Mouse (Mus musculus): ENCODE data around the gene Gabbr2. TPM values are rescaled to one million over a fixed set of nuclear protein-coding genes. Genes with fewer than 3 reads are reported as not detected.

Gene Gabbr2
- polyA plus RNA-seq, 1 experiment = 3.2 TPM

- TF ChIP-seq CTCF (IDR thresholded peaks at IDR 0.05; ENCODE audit: control insufficient read depth, insufficient read depth, insufficient replicate concordance, low read depth, low read length) (no peak), POLR2A (IDR thresholded peaks at IDR 0.05; ENCODE audit: control insufficient read depth, low read depth, low read length) (no peak)
- H3K4me3 ChIP-seq (ENCODE audit: control insufficient read depth, low read depth, low read length) = no peak overlapping the region
- H3K27me3 ChIP-seq (ENCODE audit: control insufficient read depth, insufficient read depth, low read length) = no peaks in the 10 kb centered on the region
- no peaks in the 10 kb centered on the region for H3K36me3 ChIP-seq (ENCODE audit: control insufficient read depth, insufficient read depth, low read length)
- H3K4me1 ChIP-seq (ENCODE audit: control insufficient read depth, insufficient read depth, low read length) = no peaks in the 10 kb centered on the region
- no peak overlapping the region for H3K27ac ChIP-seq (ENCODE audit: control insufficient read depth, insufficient read depth, low read depth, low read length)
Measured at GRCm38 (mm10) chr4:46866070-46866469, 125.6 kb downstream of the Gabbr2 start.

GRCm38 (mm10) chr4:46863721-46864120, 128.0 kb downstream of the Gabbr2 start:
- no peak overlapping the region for H3K27ac ChIP-seq (ENCODE audit: control insufficient read depth, insufficient read depth, low read depth, low read length)
- H3K4me1 ChIP-seq (ENCODE audit: control insufficient read depth, insufficient read depth, low read length) = no peaks in the 10 kb centered on the region
- no peaks in the 10 kb centered on the region for H3K27me3 ChIP-seq (ENCODE audit: control insufficient read depth, insufficient read depth, low read length)
- no peaks in the 10 kb centered on the region for H3K36me3 ChIP-seq (ENCODE audit: control insufficient read depth, insufficient read depth, low read length)
- no peak for TF ChIP-seq CTCF (IDR thresholded peaks at IDR 0.05; ENCODE audit: control insufficient read depth, insufficient read depth, insufficient replicate concordance, low read depth, low read length)
- TF ChIP-seq POLR2A (IDR thresholded peaks at IDR 0.05; ENCODE audit: control insufficient read depth, low read depth, low read length) = no peak
- H3K4me3 ChIP-seq (ENCODE audit: control insufficient read depth, low read depth, low read length) = no peak overlapping the region

- Histone ChIP-seq H3K27me3 (ENCODE audit: control insufficient read depth, insufficient read depth, low read length) (no peaks in the 10 kb centered on the region), H3K4me3 (ENCODE audit: control insufficient read depth, low read depth, low read length) (no peak overlapping the region), H3K27ac (ENCODE audit: control insufficient read depth, insufficient read depth, low read depth, low read length) (no peak overlapping the region), H3K36me3 (ENCODE audit: control insufficient read depth, insufficient read depth, low read length) (no peaks in the 10 kb centered on the region), H3K4me1 (ENCODE audit: control insufficient read depth, insufficient read depth, low read length) (no peaks in the 10 kb centered on the region)
- TF ChIP-seq CTCF (IDR thresholded peaks at IDR 0.05; ENCODE audit: control insufficient read depth, insufficient read depth, insufficient replicate concordance, low read depth, low read length) (no peak), POLR2A (IDR thresholded peaks at IDR 0.05; ENCODE audit: control insufficient read depth, low read depth, low read length) (no peak)
Measured at GRCm38 (mm10) chr4:46862677-46863076, 129.0 kb downstream of the Gabbr2 start.

GRCm38 (mm10) chr4:46860586-46860985, 131.1 kb downstream of the Gabbr2 start:
- Histone ChIP-seq H3K36me3 (ENCODE audit: control insufficient read depth, insufficient read depth, low read length) (no peaks in the 10 kb centered on the region), H3K27ac (ENCODE audit: control insufficient read depth, insufficient read depth, low read depth, low read length) (no peak overlapping the region), H3K4me1 (ENCODE audit: control insufficient read depth, insufficient read depth, low read length) (no peaks in the 10 kb centered on the region), H3K4me3 (ENCODE audit: control insufficient read depth, low read depth, low read length) (no peak overlapping the region), H3K27me3 (ENCODE audit: control insufficient read depth, insufficient read depth, low read length) (no peaks in the 10 kb centered on the region)
- no peak for TF ChIP-seq CTCF (IDR thresholded peaks at IDR 0.05; ENCODE audit: control insufficient read depth, insufficient read depth, insufficient replicate concordance, low read depth, low read length)
- TF ChIP-seq POLR2A (IDR thresholded peaks at IDR 0.05; ENCODE audit: control insufficient read depth, low read depth, low read length) = no peak

GRCm38 (mm10) chr4:46858899-46859298, 132.8 kb downstream of the Gabbr2 start:
- H3K27me3 ChIP-seq (ENCODE audit: control insufficient read depth, insufficient read depth, low read length) = no peaks in the 10 kb centered on the region
- H3K4me1 ChIP-seq (ENCODE audit: control insufficient read depth, insufficient read depth, low read length) = no peaks in the 10 kb centered on the region; the same call in 1 of the 2 replicates
- TF ChIP-seq POLR2A (IDR thresholded peaks at IDR 0.05; ENCODE audit: control insufficient read depth, low read depth, low read length) (no peak), CTCF (IDR thresholded peaks at IDR 0.05; ENCODE audit: control insufficient read depth, insufficient read depth, insufficient replicate concordance, low read depth, low read length) (peak; percentile 19; the same call in 1 of the 2 replicates)
- H3K4me3 ChIP-seq (ENCODE audit: control insufficient read depth, low read depth, low read length) = no peak overlapping the region
- H3K27ac ChIP-seq (ENCODE audit: control insufficient read depth, insufficient read depth, low read depth, low read length) = no peak overlapping the region
- no peaks in the 10 kb centered on the region for H3K36me3 ChIP-seq (ENCODE audit: control insufficient read depth, insufficient read depth, low read length)

- no peaks in the 10 kb centered on the region; the same call in 1 of the 2 replicates for H3K4me1 ChIP-seq (ENCODE audit: control insufficient read depth, insufficient read depth, low read length)
- no peaks in the 10 kb centered on the region for H3K36me3 ChIP-seq (ENCODE audit: control insufficient read depth, insufficient read depth, low read length)
- no peak overlapping the region for H3K4me3 ChIP-seq (ENCODE audit: control insufficient read depth, low read depth, low read length)
- H3K27ac ChIP-seq (ENCODE audit: control insufficient read depth, insufficient read depth, low read depth, low read length) = no peak overlapping the region
- no peaks in the 10 kb centered on the region for H3K27me3 ChIP-seq (ENCODE audit: control insufficient read depth, insufficient read depth, low read length)
- TF ChIP-seq POLR2A (IDR thresholded peaks at IDR 0.05; ENCODE audit: control insufficient read depth, low read depth, low read length) = no peak
- TF ChIP-seq CTCF (IDR thresholded peaks at IDR 0.05; ENCODE audit: control insufficient read depth, insufficient read depth, insufficient replicate concordance, low read depth, low read length) = no peak
Measured at GRCm38 (mm10) chr4:46856145-46856544, 135.5 kb downstream of the Gabbr2 start.

GRCm38 (mm10) chr4:46854686-46855385, 136.8 kb downstream of the Gabbr2 start:
- peak overlapping the region; percentile 31 for H3K4me3 ChIP-seq (ENCODE audit: control insufficient read depth, low read depth, low read length)
- no peaks in the 10 kb centered on the region; the same call in 1 of the 2 replicates for H3K4me1 ChIP-seq (ENCODE audit: control insufficient read depth, insufficient read depth, low read length)
- H3K27ac ChIP-seq (ENCODE audit: control insufficient read depth, insufficient read depth, low read depth, low read length) = no peak overlapping the region
- no peaks in the 10 kb centered on the region for H3K27me3 ChIP-seq (ENCODE audit: control insufficient read depth, insufficient read depth, low read length)
- TF ChIP-seq CTCF (IDR thresholded peaks at IDR 0.05; ENCODE audit: control insufficient read depth, insufficient read depth, insufficient replicate concordance, low read depth, low read length) (no peak), POLR2A (IDR thresholded peaks at IDR 0.05; ENCODE audit: control insufficient read depth, low read depth, low read length) (no peak)
- no peaks in the 10 kb centered on the region for H3K36me3 ChIP-seq (ENCODE audit: control insufficient read depth, insufficient read depth, low read length)

All from testis, adult 2 months (tissue).